Mouse (Mus musculus) G1E (cell line): ENCODE results near the gene Tmem200b. TPM values are rescaled to one million over a fixed set of nuclear protein-coding genes. Genes with fewer than 3 reads are reported as not detected.

Experiments used
- ATAC-seq: 2 replicates; pipeline ENCODE4 v1.8.0; 2016; ENCODE audit warnings: mild to moderate bottlenecking; ENCODE audit not compliant: insufficient number of reproducible peaks, poor library complexity, low FRiP score, severe bottlenecking; ENCODE audit errors: extremely low read depth
- DNase-seq: peaks from one replicate; pipeline ENCODE4 v3.0.0; 2012; ENCODE audit warnings: low spot score
- H3K27me3 ChIP-seq: 2 replicates; pipeline ENCODE4 v1.6.1; 2012; ENCODE audit warnings: mild to moderate bottlenecking, low read length, inconsistent platforms; ENCODE audit not compliant: insufficient read depth
- H3K36me3 ChIP-seq: replicated peaks from 2 replicates; pipeline ENCODE3; 2012; ENCODE audit warnings: mild to moderate bottlenecking, inconsistent platforms
- H3K4me1 ChIP-seq: 2 replicates; pipeline ENCODE4 v1.6.1; 2012; ENCODE audit warnings: low read depth, low read length, inconsistent platforms, mixed read lengths; ENCODE audit not compliant: insufficient read depth
- H3K4me3 ChIP-seq: 2 replicates; pipeline ENCODE4 v1.5.1; 2012; ENCODE audit warnings: low read depth, mild to moderate bottlenecking, inconsistent platforms, low read length, moderate library complexity, mixed read lengths
- H3K9me3 ChIP-seq: replicated peaks from 2 replicates; pipeline ENCODE4 v1.6.1; 2012; ENCODE audit warnings: inconsistent platforms
- CTCF ChIP-seq: IDR thresholded peaks from 2 replicates; pipeline ENCODE4 v1.5.1; 2012; ENCODE audit warnings: low read depth, low read length, inconsistent platforms, mixed read lengths
- GATA1 ChIP-seq: IDR thresholded peaks from 2 replicates; pipeline ENCODE4 v1.6.1; 2012; ENCODE audit warnings: borderline replicate concordance, low read length, inconsistent platforms, mixed read lengths
- GATA2 ChIP-seq: IDR thresholded peaks from 2 replicates; pipeline ENCODE4 v1.6.1; 2012; ENCODE audit warnings: low read depth, low read length, inconsistent platforms, borderline replicate concordance
- POLR2AphosphoS5 ChIP-seq: IDR thresholded peaks from 2 replicates; pipeline ENCODE4 v1.6.1; 2012; ENCODE audit warnings: low read depth, low read length, inconsistent platforms; ENCODE audit not compliant: insufficient replicate concordance
- TAL1 ChIP-seq: conservative IDR thresholded peaks from 2 replicates; pipeline ENCODE4 v1.6.1; 2012; ENCODE audit warnings: low read depth, low read length, inconsistent platforms, mixed read lengths
- polyA plus RNA-seq: library from polyadenylated mRNA; stranded (reverse); fragments of >175 nt; gene quantifications from 2 replicates; pipeline ENCODE4 v1.2.3, GENCODE M21; 2012
- total RNA-seq, 2 experiments: library from RNA; stranded (forward) in 1 of 2; stranded (reverse) in 1 of 2; fragments of 200-1000 nt in 1 of 2; fragments of >200 nt in 1 of 2; fragmentation: Nextera tagmentation in 1 of 2; gene quantifications; 2 replicates each; pipeline ENCODE4 v1.2.3; 2014 to 2017

The Tmem200b gene
- total and polyA plus RNA-seq, 3 experiments: 0.22 TPM; not detected in 2

DNA sequence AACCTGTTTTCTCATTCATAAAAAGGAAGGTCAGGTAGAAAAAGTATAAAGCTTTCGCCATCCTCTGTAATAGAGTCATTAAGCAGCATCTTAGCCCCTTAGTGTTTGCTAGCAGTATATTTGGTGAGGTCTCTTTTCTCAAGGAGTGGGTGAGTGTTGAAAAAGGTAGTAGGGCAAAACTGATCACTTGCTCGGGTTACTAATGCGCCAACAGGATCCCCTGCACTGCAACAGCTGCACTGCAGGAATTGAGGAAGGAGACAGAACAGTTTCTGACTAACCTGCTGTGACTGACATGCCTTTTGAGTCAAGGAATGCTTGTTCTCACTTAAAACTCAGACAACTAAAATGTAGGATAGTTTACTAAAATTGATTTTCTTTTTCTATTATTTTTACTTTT, 46.3 kb upstream of the Tmem200b start:
- H3K27me3 ChIP-seq: no peaks in the 10 kb centered on the region
- no peak for ATAC-seq
- H3K4me1 ChIP-seq: peaks cover 43% of the 10 kb centered on the region
- DNase-seq: peak; percentile 26
- H3K36me3 ChIP-seq: peaks cover 42% of the 10 kb centered on the region
- peak overlapping the region; percentile 88 for H3K4me3 ChIP-seq
- TF ChIP-seq GATA2 (no peak), CTCF (no peak), TAL1 (no peak), POLR2AphosphoS5 (no peak), GATA1 (no peak)
- no peaks in the 10 kb centered on the region for H3K9me3 ChIP-seq

DNA sequence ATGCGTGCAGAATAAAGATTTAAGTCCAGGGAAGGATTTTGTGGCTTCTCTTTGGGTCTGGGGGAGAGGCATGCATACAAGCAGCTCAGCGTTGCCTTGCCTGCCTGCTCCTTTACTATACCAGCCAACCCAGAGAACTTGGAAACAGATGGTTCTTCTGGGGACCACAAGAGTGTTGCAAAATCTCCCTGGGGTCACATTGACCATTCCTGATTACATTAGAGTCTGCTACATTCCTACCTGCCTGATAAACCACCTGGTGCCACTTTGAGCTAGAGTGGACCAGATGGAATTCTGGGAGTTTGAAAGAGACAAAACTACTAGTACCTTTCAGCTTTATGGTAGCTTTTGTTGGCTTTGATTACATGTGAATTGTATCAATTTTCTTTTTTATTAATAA, 44.7 kb upstream of the Tmem200b start:
- Histone ChIP-seq H3K4me3 (no peak overlapping the region), H3K4me1 (peaks cover 46% of the 10 kb centered on the region), H3K27me3 (no peaks in the 10 kb centered on the region), H3K36me3 (peaks cover 34% of the 10 kb centered on the region), H3K9me3 (no peaks in the 10 kb centered on the region)
- DNase-seq (no peak), ATAC-seq (no peak)
- TF ChIP-seq POLR2AphosphoS5: no peak
- TF ChIP-seq GATA2: no peak
- no peak for TF ChIP-seq TAL1
- no peak for TF ChIP-seq CTCF
- no peak for TF ChIP-seq GATA1

GRCm38 (mm10) chr4:131879692-131880091, 41.9 kb upstream of the Tmem200b start:
- ATAC-seq (no peak), DNase-seq (no peak)
- H3K27me3 ChIP-seq: no peaks in the 10 kb centered on the region
- TF ChIP-seq TAL1: no peak
- no peak for TF ChIP-seq GATA2
- no peak for TF ChIP-seq GATA1
- TF ChIP-seq CTCF: no peak
- no peak for TF ChIP-seq POLR2AphosphoS5
- H3K4me1 ChIP-seq: peaks cover 56% of the 10 kb centered on the region
- H3K9me3 ChIP-seq: no peaks in the 10 kb centered on the region
- H3K36me3 ChIP-seq: peaks cover 55% of the 10 kb centered on the region
- no peak overlapping the region for H3K4me3 ChIP-seq

GRCm38 (mm10) chr4:131881306-131881705, 40.3 kb upstream of the Tmem200b start:
- Histone ChIP-seq H3K9me3 (no peaks in the 10 kb centered on the region), H3K4me1 (peaks cover 45% of the 10 kb centered on the region), H3K27me3 (no peaks in the 10 kb centered on the region), H3K36me3 (peaks cover 68% of the 10 kb centered on the region), H3K4me3 (no peak overlapping the region)
- ATAC-seq (no peak), DNase-seq (no peak)
- TF ChIP-seq CTCF (no peak), GATA2 (no peak), TAL1 (no peak), POLR2AphosphoS5 (no peak), GATA1 (no peak)

DNA sequence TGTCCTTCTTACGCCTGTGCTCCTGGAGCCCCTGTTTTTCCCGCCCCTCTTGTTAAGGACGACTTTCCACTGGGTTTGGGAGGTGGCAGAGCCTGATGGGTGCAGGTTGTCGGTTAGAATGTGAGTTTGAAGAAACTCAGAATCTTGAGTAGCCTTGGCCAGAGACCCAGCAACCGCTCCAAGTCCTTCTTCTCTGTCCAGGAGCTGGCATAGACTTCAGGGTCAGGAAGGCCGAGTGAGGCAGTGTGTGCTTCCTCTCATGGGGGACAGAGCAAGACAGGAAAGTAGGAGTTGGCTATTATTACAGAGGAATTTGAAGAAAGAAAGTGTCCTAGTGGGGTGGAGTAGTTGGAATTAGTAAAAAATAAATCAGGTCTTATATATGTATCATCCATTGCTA, 38.0 kb upstream of the Tmem200b start:
- ATAC-seq: no peak
- Histone ChIP-seq H3K27me3 (no peaks in the 10 kb centered on the region), H3K4me1 (peaks cover 39% of the 10 kb centered on the region), H3K9me3 (no peaks in the 10 kb centered on the region), H3K4me3 (no peak overlapping the region), H3K36me3 (peaks cover 75% of the 10 kb centered on the region)
- no peak for TF ChIP-seq GATA1
- no peak for TF ChIP-seq POLR2AphosphoS5
- TF ChIP-seq GATA2: no peak
- TF ChIP-seq TAL1: no peak
- TF ChIP-seq CTCF: no peak
- DNase-seq: no peak

GRCm38 (mm10) chr4:131885376-131885775, 36.2 kb upstream of the Tmem200b start:
- Histone ChIP-seq H3K4me3 (no peak overlapping the region), H3K9me3 (no peaks in the 10 kb centered on the region), H3K4me1 (peaks cover 39% of the 10 kb centered on the region), H3K27me3 (no peaks in the 10 kb centered on the region), H3K36me3 (peaks cover 81% of the 10 kb centered on the region)
- no peak for ATAC-seq
- no peak for TF ChIP-seq CTCF
- TF ChIP-seq GATA1: no peak
- no peak for TF ChIP-seq TAL1
- no peak for TF ChIP-seq GATA2
- TF ChIP-seq POLR2AphosphoS5: no peak
- DNase-seq: no peak

GRCm38 (mm10) chr4:131888564-131888963, 33.0 kb upstream of the Tmem200b start:
- no peak for ATAC-seq
- no peak overlapping the region for H3K4me3 ChIP-seq
- H3K27me3 ChIP-seq: no peaks in the 10 kb centered on the region
- no peak for TF ChIP-seq GATA2
- no peak for TF ChIP-seq GATA1
- no peak for TF ChIP-seq POLR2AphosphoS5
- no peak for TF ChIP-seq CTCF
- no peak for TF ChIP-seq TAL1
- H3K36me3 ChIP-seq: peaks cover 95% of the 10 kb centered on the region
- H3K4me1 ChIP-seq: peaks cover 30% of the 10 kb centered on the region
- DNase-seq: no peak
- no peaks in the 10 kb centered on the region for H3K9me3 ChIP-seq
